Mouse (Mus musculus): ENCODE measurements around the gene Fmo3. TPM values are rescaled to one million over a fixed set of nuclear protein-coding genes. Genes with fewer than 3 reads are reported as not detected.
A peak's percentile ranks its signal among the peaks of the same experiment; 100 is the strongest.

Fmo3 gene
- total RNA-seq, 2 experiments from 2014 or later = not detected

GRCm38 (mm10) chr1:162931310-162931875, 52.9 kb downstream of the Fmo3 start:
- peak in 1 of 2 experiments; percentile 35 for DNase-seq
- intact Hi-C loops (cut with DNase I) = no loop called here

GRCm38 (mm10) chr1:162930631-162931030, 53.7 kb downstream of the Fmo3 start:
- peak; percentile 18 to 21 for DNase-seq
- intact Hi-C loops (cut with DNase I) = no loop called here

GRCm38 (mm10) chr1:162929146-162929545, 55.2 kb downstream of the Fmo3 start:
- intact Hi-C loops (cut with DNase I) = no loop called here
- no peak for DNase-seq

GRCm38 (mm10) chr1:162925121-162925520, 59.2 kb downstream of the Fmo3 start:
- no peak for DNase-seq
- intact Hi-C loops (cut with DNase I) = no loop called here

- no peak for DNase-seq
- intact Hi-C loops (cut with DNase I) = no loop called here
Measured at GRCm38 (mm10) chr1:162916661-162917060, 67.7 kb downstream of the Fmo3 start.

- intact Hi-C loops (cut with DNase I) = no loop called here
Measured at GRCm38 (mm10) chr1:162914932-162915556, 69.3 kb downstream of the Fmo3 start.

GRCm38 (mm10) chr1:162912085-162912484, 72.2 kb downstream of the Fmo3 start:
- intact Hi-C loops (cut with DNase I) = no loop called here
- DNase-seq = no peak

More at GRCm38 (mm10) chr1:162914932-162915556, 69.3 kb downstream of the Fmo3 start:
- DNase-seq = no peak

Other genes starting within 250 kb of the Fmo3 start
- gene Prrc2c, start 244.0 kb downstream of the Fmo3 start, total RNA-seq (2021) = 100 to 1,000 TPM; 113 to 126 TPM
- gene Fmo4, start 170.6 kb downstream of the Fmo3 start, total RNA-seq (2021) = under 1 TPM in 1 of 2 experiments, not detected in 1; 0.27 TPM
- gene Fmo1, start 117.9 kb downstream of the Fmo3 start, total RNA-seq (2021) = 10 to 100 TPM; 33.4 to 41.8 TPM
- 1 to 10 TPM; 4.1 to 9.1 TPM for gene Fmo2, start 85.8 kb downstream of the Fmo3 start, total RNA-seq (2021)
- gene Fmo6, start 47.0 kb downstream of the Fmo3 start, total RNA-seq (2021) = not detected
- not detected for gene Mroh9, start 101.1 kb upstream of the Fmo3 start, total RNA-seq (2021)

All from heart, postnatal 10 days (tissue).